Mouse (Mus musculus): Measurements from ENCODE around the gene Vps25. TPM values are rescaled to one million over a fixed set of nuclear protein-coding genes. Genes with fewer than 3 reads are reported as not detected.

Gene Vps25
- 92.3 and 92.9 TPM in 2 replicates for polyA plus RNA-seq (2015; fragmentation: Nextera tagmentation; extraction: Ambion mirVana)

GRCm38 (mm10) chr11:101253613-101254389, at the start of gene Vps25:
Gene Vps25 (plus strand): TSS chr11:101253707.

GRCm38 (mm10) chr11:101226065-101226701, 27.3 kb upstream of the Vps25 start, which contains the start of gene Ezh1:
Gene Ezh1 (minus strand): TSS chr11:101226463.

GRCm38 (mm10) chr11:101245855-101246701, 7.4 kb upstream of the Vps25 start, which contains the start of gene Ramp2:
Gene Ramp2 (plus strand): TSS chr11:101246028.

GRCm38 (mm10) chr11:101259948-101260825, 6.7 kb downstream of the Vps25 start, which contains the start of gene Wnk4:
Gene Wnk4 (plus strand): TSS chr11:101260567.

GRCm38 (mm10) chr11:101278223-101279192, 25.0 kb downstream of the Vps25 start, which contains the start of the genes Cntd1 and Coa3:
Gene Cntd1 (plus strand): TSS chr11:101279012.
Gene Coa3 (minus strand): TSS chr11:101279114.

GRCm38 (mm10) chr11:101302004-101302798, 48.7 kb downstream of the Vps25 start, which contains the start of gene Becn1:
Gene Becn1 (minus strand): TSS chr11:101302286.

Other genes with a start within 250 kb of the Vps25 start
- gene Atp6v0a1, start 244.3 kb upstream of the Vps25 start, polyA plus RNA-seq (2015; fragmentation: Nextera tagmentation; extraction: Ambion mirVana) = 47.9 and 54.7 TPM in 2 replicates
- 7.7 and 10.1 TPM in 2 replicates for gene Naglu, start 183.7 kb upstream of the Vps25 start, polyA plus RNA-seq (2015; fragmentation: Nextera tagmentation; extraction: Ambion mirVana)
- 0.38 and 0.65 TPM in 2 replicates for gene Hsd17b1, start 175.3 kb upstream of the Vps25 start, polyA plus RNA-seq (2015; fragmentation: Nextera tagmentation; extraction: Ambion mirVana)
- 19.0 and 20.6 TPM in 2 replicates for gene Coasy, start 171.1 kb upstream of the Vps25 start, polyA plus RNA-seq (2015; fragmentation: Nextera tagmentation; extraction: Ambion mirVana)
- 26.4 and 29.6 TPM in 2 replicates for gene Mlx, start 166.4 kb upstream of the Vps25 start, polyA plus RNA-seq (2015; fragmentation: Nextera tagmentation; extraction: Ambion mirVana)
- 24.3 and 24.8 TPM in 2 replicates for gene Psmc3ip, start 158.3 kb upstream of the Vps25 start, polyA plus RNA-seq (2015; fragmentation: Nextera tagmentation; extraction: Ambion mirVana)
- gene Retreg3, start 133.8 kb upstream of the Vps25 start, polyA plus RNA-seq (2015; fragmentation: Nextera tagmentation; extraction: Ambion mirVana) = 11.8 and 12.3 TPM in 2 replicates
- 33.1 and 39.4 TPM in 2 replicates for gene Tubg1, start 133.8 kb upstream of the Vps25 start, polyA plus RNA-seq (2015; fragmentation: Nextera tagmentation; extraction: Ambion mirVana)
- gene Tubg2, start 97.8 kb upstream of the Vps25 start, polyA plus RNA-seq (2015; fragmentation: Nextera tagmentation; extraction: Ambion mirVana) = 0.66 and 1.2 TPM in 2 replicates
- gene Cntnap1, start 83.2 kb upstream of the Vps25 start, polyA plus RNA-seq (2015; fragmentation: Nextera tagmentation; extraction: Ambion mirVana) = 0.18 and 0.65 TPM in 2 replicates
- gene Plekhh3, start 82.4 kb upstream of the Vps25 start, polyA plus RNA-seq (2015; fragmentation: Nextera tagmentation; extraction: Ambion mirVana) = 2.9 and 4.0 TPM in 2 replicates
- gene Ccr10, start 78.3 kb upstream of the Vps25 start, polyA plus RNA-seq (2015; fragmentation: Nextera tagmentation; extraction: Ambion mirVana) = 0.15 and 0.16 TPM in 2 replicates
- 9.0 and 10.7 TPM in 2 replicates for gene Ezh1, start 27.2 kb upstream of the Vps25 start, polyA plus RNA-seq (2015; fragmentation: Nextera tagmentation; extraction: Ambion mirVana)
- gene Ramp2, start 7.7 kb upstream of the Vps25 start, polyA plus RNA-seq (2015; fragmentation: Nextera tagmentation; extraction: Ambion mirVana) = 77.1 and 98.8 TPM in 2 replicates
- gene Wnk4, start 6.9 kb downstream of the Vps25 start, polyA plus RNA-seq (2015; fragmentation: Nextera tagmentation; extraction: Ambion mirVana) = 4.0 and 5.7 TPM in 2 replicates
- gene Cntd1, start 25.3 kb downstream of the Vps25 start, polyA plus RNA-seq (2015; fragmentation: Nextera tagmentation; extraction: Ambion mirVana) = 0.61 and 0.88 TPM in 2 replicates
- gene Coa3, start 25.4 kb downstream of the Vps25 start, polyA plus RNA-seq (2015; fragmentation: Nextera tagmentation; extraction: Ambion mirVana) = 103 and 105 TPM in 2 replicates
- 104 and 112 TPM in 2 replicates for gene Becn1, start 48.6 kb downstream of the Vps25 start, polyA plus RNA-seq (2015; fragmentation: Nextera tagmentation; extraction: Ambion mirVana)
- 134 and 137 TPM in 2 replicates for gene Psme3, start 62.5 kb downstream of the Vps25 start, polyA plus RNA-seq (2015; fragmentation: Nextera tagmentation; extraction: Ambion mirVana)
- 1.8 and 2.0 TPM in 2 replicates for gene Aoc2, start 71.4 kb downstream of the Vps25 start, polyA plus RNA-seq (2015; fragmentation: Nextera tagmentation; extraction: Ambion mirVana)
- gene Aoc3, start 76.9 kb downstream of the Vps25 start, polyA plus RNA-seq (2015; fragmentation: Nextera tagmentation; extraction: Ambion mirVana) = 0.78 and 0.86 TPM in 2 replicates
- gene G6pc, start 113.9 kb downstream of the Vps25 start, polyA plus RNA-seq (2015; fragmentation: Nextera tagmentation; extraction: Ambion mirVana) = 0.06 TPM in 1 of 2 replicates, not detected in the other
- 43.7 and 47.7 TPM in 2 replicates for gene Aarsd1, start 163.9 kb downstream of the Vps25 start, polyA plus RNA-seq (2015; fragmentation: Nextera tagmentation; extraction: Ambion mirVana)
- 2.0 and 2.8 TPM in 2 replicates for gene Gm27029, start 171.1 kb downstream of the Vps25 start, polyA plus RNA-seq (2015; fragmentation: Nextera tagmentation; extraction: Ambion mirVana)
- 6.6 and 7.2 TPM in 2 replicates for gene Rundc1, start 171.4 kb downstream of the Vps25 start, polyA plus RNA-seq (2015; fragmentation: Nextera tagmentation; extraction: Ambion mirVana)
- 2.0 and 2.4 TPM in 2 replicates for gene Ptges3l, start 171.6 kb downstream of the Vps25 start, polyA plus RNA-seq (2015; fragmentation: Nextera tagmentation; extraction: Ambion mirVana)
- gene Rpl27, start 188.6 kb downstream of the Vps25 start, polyA plus RNA-seq (2015; fragmentation: Nextera tagmentation; extraction: Ambion mirVana) = 369 and 411 TPM in 2 replicates
- 42.2 and 52.3 TPM in 2 replicates for gene Ifi35, start 194.7 kb downstream of the Vps25 start, polyA plus RNA-seq (2015; fragmentation: Nextera tagmentation; extraction: Ambion mirVana)
- gene Rnd2, start 211.3 kb downstream of the Vps25 start, polyA plus RNA-seq (2015; fragmentation: Nextera tagmentation; extraction: Ambion mirVana) = 3.2 and 5.3 TPM in 2 replicates
- 21.8 and 28.0 TPM in 2 replicates for gene Vat1, start 212.5 kb downstream of the Vps25 start, polyA plus RNA-seq (2015; fragmentation: Nextera tagmentation; extraction: Ambion mirVana)